Mouse (Mus musculus) cerebellum, adult 11-12 months (tissue): ENCODE results near the gene Zswim5.
A peak's percentile ranks its signal among the peaks of the same experiment; 100 is the strongest.
"Not testable (repeated sequence)": the region's sequence is repeated elsewhere in the genome, so short reads cannot be mapped to it uniquely, and the experiment has no call there.

Experiments used
- DNase-seq: peaks from one replicate; pipeline ENCODE4 v3.0.0; 2022

Gene Zswim5

GRCm38 (mm10) chr4:116876995-116877728 lies at the start of gene Zswim5:
Gene Zswim5 (plus strand): TSS chr4:116877376.
- DNase-seq, result peak; percentile 86

GRCm38 (mm10) chr4:116827819-116828218 lies 49.4 kb upstream of the Zswim5 start:
- DNase-seq, result peak; percentile 51

GRCm38 (mm10) chr4:116829364-116830069 lies 47.7 kb upstream of the Zswim5 start:
- no peak for DNase-seq

GRCm38 (mm10) chr4:116830070-116830368 lies 47.2 kb upstream of the Zswim5 start:
- DNase-seq, result no peak

- DNase-seq, result no peak
Observed at GRCm38 (mm10) chr4:116838999-116839398, 38.2 kb upstream of the Zswim5 start.

- not testable (repeated sequence) for DNase-seq
Observed at GRCm38 (mm10) chr4:116840096-116840495, 37.1 kb upstream of the Zswim5 start.

- DNase-seq, result no peak
Observed at GRCm38 (mm10) chr4:116840841-116841240, 36.3 kb upstream of the Zswim5 start.

GRCm38 (mm10) chr4:116844324-116844723 lies 32.9 kb upstream of the Zswim5 start:
- DNase-seq, result no peak

- no peak for DNase-seq
Observed at GRCm38 (mm10) chr4:116849901-116850300, 27.3 kb upstream of the Zswim5 start.

GRCm38 (mm10) chr4:116854286-116854685 lies 22.9 kb upstream of the Zswim5 start:
- no peak for DNase-seq

- DNase-seq, result no peak
Observed at GRCm38 (mm10) chr4:116857203-116857602, 20.0 kb upstream of the Zswim5 start.

GRCm38 (mm10) chr4:116859711-116860110 lies 17.5 kb upstream of the Zswim5 start:
- DNase-seq, result no peak

GRCm38 (mm10) chr4:116862023-116862422 lies 15.2 kb upstream of the Zswim5 start:
- no peak for DNase-seq

- no peak for DNase-seq
Observed at GRCm38 (mm10) chr4:116869898-116870297, 7.3 kb upstream of the Zswim5 start.

GRCm38 (mm10) chr4:116874595-116874994 lies 2.6 kb upstream of the Zswim5 start:
- peak; percentile 18 for DNase-seq

- no peak for DNase-seq
Observed at GRCm38 (mm10) chr4:116876630-116876994, 564 bp upstream of the Zswim5 start.

- peak; percentile 50 for DNase-seq
Observed at GRCm38 (mm10) chr4:116877729-116878321, 649 bp downstream of the Zswim5 start.

GRCm38 (mm10) chr4:116878491-116878890 lies 1.3 kb downstream of the Zswim5 start:
- DNase-seq, result peak; percentile 10

- DNase-seq, result no peak
Observed at GRCm38 (mm10) chr4:116882679-116883078, 5.5 kb downstream of the Zswim5 start.

GRCm38 (mm10) chr4:116894200-116895080 lies 17.3 kb downstream of the Zswim5 start:
- no peak for DNase-seq

GRCm38 (mm10) chr4:116910489-116911181 lies 33.5 kb downstream of the Zswim5 start:
- DNase-seq, result no peak

- DNase-seq, result no peak
Observed at GRCm38 (mm10) chr4:116911202-116911601, 34.0 kb downstream of the Zswim5 start.

- no peak for DNase-seq
Observed at GRCm38 (mm10) chr4:116913318-116913717, 36.1 kb downstream of the Zswim5 start.
